Comparison of ENCODE assay signal across 17 mouse cellular contexts in genomic region chr1:154794518-154794951, GRCm38 (mm10).
DNase-seq lines count a peak whose midpoint lies in the region; ATAC-seq and TF ChIP-seq lines count a peak whose summit lies in the region.
"Had no signal": no experiment of that assay in that cellular context is flagged by ENCODE, and none has a peak within 500 bp of the region (broad histone marks: within the 10 kb centered on the region; RNA-seq: fewer than 3 reads in every experiment).

No protein-coding gene starts in this region.

- H3K27me3 ChIP-seq in liver, adult 2 months (ENCODE audit: control insufficient read depth, insufficient read depth, low read length) = no peaks in the 10 kb centered on the region
- no peaks in the 10 kb centered on the region for H3K27me3 ChIP-seq in liver, embryonic 11.5 days (replicated peaks; ENCODE audit: control insufficient read depth, insufficient read depth, low read length)
- H3K27me3 ChIP-seq in thymus, adult 2 months (ENCODE audit: control insufficient read depth, insufficient read depth, low read length) = no peaks in the 10 kb centered on the region
- H3K27me3 ChIP-seq: hindbrain, embryonic 15.5 days; liver, embryonic 13.5 days had no signal

- H3K4me3 ChIP-seq in liver, adult 2 months (ENCODE audit: insufficient read depth, low read depth, low read length) = no peak overlapping the region
- H3K4me3 ChIP-seq in liver, embryonic 11.5 days (ENCODE audit: low read depth, low read length) = no peak overlapping the region
- no peak overlapping the region for H3K4me3 ChIP-seq in thymus, adult 2 months (ENCODE audit: control insufficient read depth, insufficient read depth, low read length)
- H3K4me3 ChIP-seq: forebrain, embryonic 12.5 days; hindbrain, embryonic 15.5 days; liver, embryonic 13.5 days had no signal

- H3K4me2 ChIP-seq in liver, embryonic 11.5 days = no peak overlapping the region
- H3K4me2 ChIP-seq: forebrain, embryonic 12.5 days; hindbrain, embryonic 15.5 days; liver, embryonic 13.5 days had no signal

- no peaks in the 10 kb centered on the region for H3K36me3 ChIP-seq in liver, adult 2 months (ENCODE audit: control insufficient read depth, insufficient read depth, low read length)
- H3K36me3 ChIP-seq in liver, embryonic 11.5 days (ENCODE audit: control insufficient read depth, insufficient read depth, low read length) = no peaks in the 10 kb centered on the region
- no peaks in the 10 kb centered on the region for H3K36me3 ChIP-seq in thymus, adult 2 months (ENCODE audit: control insufficient read depth, insufficient read depth, low read length)
- H3K36me3 ChIP-seq: forebrain, embryonic 12.5 days; hindbrain, embryonic 15.5 days; liver, embryonic 13.5 days had no signal

- TF ChIP-seq CTCF in liver, adult 2 months (IDR thresholded peaks at IDR 0.05; ENCODE audit: low read depth, low read length) = no peak
- TF ChIP-seq CTCF in thymus, adult 2 months (IDR thresholded peaks at IDR 0.05; ENCODE audit: borderline replicate concordance, control insufficient read depth, extremely low read depth, insufficient read depth, low read length, poor library complexity) = no peak

- no peaks in the 10 kb centered on the region for H3K79me2 ChIP-seq in liver, adult 2 months (ENCODE audit: control insufficient read depth, insufficient read depth, low read length)

- no peak overlapping the region for H3K9ac ChIP-seq in liver, adult 2 months (ENCODE audit: low read depth, low read length)
- no peak overlapping the region for H3K9ac ChIP-seq in liver, embryonic 11.5 days (ENCODE audit: low read depth, low read length)
- H3K9ac ChIP-seq: forebrain, embryonic 12.5 days; hindbrain, embryonic 15.5 days; liver, embryonic 13.5 days had no signal

- TF ChIP-seq POLR2A in liver, adult 2 months (IDR thresholded peaks at IDR 0.05; ENCODE audit: extremely low read depth, insufficient read depth, low read length) = no peak
- no peak for TF ChIP-seq POLR2A in thymus, adult 2 months (IDR thresholded peaks at IDR 0.05; ENCODE audit: control insufficient read depth, extremely low read depth, insufficient read depth, low read length, poor library complexity)

- 74% methylated on average over 8 of the region's 8 CpGs for WGBS in liver, adult 2 months
- 41% methylated on average over 8 of the region's 8 CpGs for WGBS in liver, embryonic 11.5 days
- 8% methylated on average over 8 of the region's 8 CpGs for WGBS in thymus, adult 2 months

- no peaks in the 10 kb centered on the region for H3K9me3 ChIP-seq in liver, embryonic 11.5 days (ENCODE audit: control insufficient read depth, low read length)
- H3K9me3 ChIP-seq: forebrain, embryonic 12.5 days; hindbrain, embryonic 15.5 days; liver, embryonic 13.5 days had no signal

- intact Hi-C loops in left cerebral cortex, postnatal 4 days (cut with DNase I) = loop anchor here (10.0 kb wide), 1 partner anchor 90 kb away; the partner anchor contains the start of gene Cacna1e

- H3K27ac ChIP-seq in liver, adult 2 months (replicated peaks; ENCODE audit: insufficient read depth, low read depth, low read length) = no peak overlapping the region
- no peak overlapping the region for H3K27ac ChIP-seq in liver, embryonic 11.5 days (ENCODE audit: low read depth, low read length)
- H3K27ac ChIP-seq in thymus, adult 2 months (ENCODE audit: control insufficient read depth, insufficient read depth, low read length) = no peak overlapping the region
- H3K27ac ChIP-seq: forebrain, embryonic 12.5 days; hindbrain, embryonic 15.5 days; liver, embryonic 13.5 days; stomach, postnatal 0 days had no signal

- peak; percentile 3 for DNase-seq in liver, adult 2 months (ENCODE audit: extremely low read depth, low read depth, low spot score)
- DNase-seq in liver, embryonic 11.5 days (ENCODE audit: low spot score) = no peak
- DNase-seq in thymus, postnatal 4 days = peak; percentile 18
- DNase-seq in thymus, adult 2 months = no peak
- peak; percentile 20 for DNase-seq in induced T-regulatory cell, adult 2 months (ENCODE audit: low read depth)
- no peak for DNase-seq in left cerebral cortex, postnatal 4 days
- DNase-seq in MN1 (ENCODE audit: low spot score) = no peak
- DNase-seq in cerebellum, adult 18-20 months = no peak
- DNase-seq: heart, adult 18-20 months; kidney, adult 2 months; kidney, postnatal 4 days; liver, embryonic 13.5 days; lung, postnatal 14 days; midbrain, embryonic 14.5 days had no signal

- H3K4me1 ChIP-seq in liver, adult 2 months (ENCODE audit: control insufficient read depth, insufficient read depth, low read length) = 0 out of 2 replicates have a peak, but pooled peaks cover 2% of the 10 kb centered on the region
- no peaks in the 10 kb centered on the region for H3K4me1 ChIP-seq in liver, embryonic 11.5 days (replicated peaks; ENCODE audit: control insufficient read depth, insufficient read depth, low read length)
- peaks cover 18% of the 10 kb centered on the region for H3K4me1 ChIP-seq in thymus, adult 2 months (replicated peaks; ENCODE audit: control insufficient read depth, insufficient read depth, low read length)
- H3K4me1 ChIP-seq: forebrain, embryonic 12.5 days; liver, embryonic 13.5 days had no signal

- ATAC-seq in liver, embryonic 11.5 days (replicated peaks; ENCODE audit: low FRiP score) = no peak

Comparison
In these comparisons a context has a peak if more than half of its experiments do, and no peak if none do; other contexts are left out.
1. DNase-seq: peak in liver, adult 2 months (single experiment), thymus, postnatal 4 days (single experiment) and induced T-regulatory cell, adult 2 months (single experiment); none in liver, embryonic 11.5 days (single experiment), thymus, adult 2 months (single experiment), left cerebral cortex, postnatal 4 days (single experiment), MN1 (single experiment) and cerebellum, adult 18-20 months (0 of 2).